Mouse (Mus musculus) stomach, adult 2 months (tissue): ENCODE results near the gene 9430097D07Rik. TPM values are rescaled to one million over a fixed set of nuclear protein-coding genes. Genes with fewer than 3 reads are reported as not detected.

Experiments
- polyA plus RNA-seq: library from polyadenylated mRNA; depleted of rRNA; stranded (reverse); fragments of >200 nt; gene quantifications from 2 replicates; pipeline ENCODE4 v1.2.3, GENCODE M21; 2012; rRNA removed

9430097D07Rik gene
- polyA plus RNA-seq, result not detected in 2 replicates

GRCm38 (mm10) chr2:32575586-32576160 lies at the start of gene 9430097D07Rik:
Gene 9430097D07Rik, minus strand, starts transcription at chr2:32575684.

GRCm38 (mm10) chr2:32621517-32621859 lies 46.0 kb upstream of the 9430097D07Rik start, which contains the start of gene Ak1:
Gene Ak1, plus strand, starts transcription at chr2:32621758.

GRCm38 (mm10) chr2:32599409-32599808 lies 23.9 kb upstream of the 9430097D07Rik start, which contains the start of gene St6galnac6:
Gene St6galnac6, plus strand, starts transcription at chr2:32599709.

GRCm38 (mm10) chr2:32586871-32587351 lies 11.4 kb upstream of the 9430097D07Rik start, which contains the start of gene St6galnac4:
Gene St6galnac4, plus strand, starts transcription at chr2:32587095.

GRCm38 (mm10) chr2:32574497-32574896 lies 987 bp downstream of the 9430097D07Rik start, which contains the start of gene Pip5kl1:
Gene Pip5kl1, plus strand, starts transcription at chr2:32574797.

GRCm38 (mm10) chr2:32570698-32571494 lies 4.6 kb downstream of the 9430097D07Rik start, which contains the start of gene Dpm2:
Gene Dpm2, plus strand, starts transcription at chr2:32570858.

GRCm38 (mm10) chr2:32534733-32535471 lies 40.6 kb downstream of the 9430097D07Rik start, which contains the start of gene Fam102a:
Gene Fam102a, plus strand, starts transcription at chr2:32535332.

Other genes with a start within 250 kb of the 9430097D07Rik start
- 89.3 and 95.4 TPM in 2 replicates for gene Ciz1, start 223.4 kb downstream of the 9430097D07Rik start, polyA plus RNA-seq
- 52.3 and 67.7 TPM in 2 replicates for gene Dnm1, start 222.3 kb downstream of the 9430097D07Rik start, polyA plus RNA-seq
- 181 and 277 TPM in 2 replicates for gene 1110008P14Rik, start 193.7 kb downstream of the 9430097D07Rik start, polyA plus RNA-seq
- 3.1 and 5.2 TPM in 2 replicates for gene Lcn2, start 187.4 kb downstream of the 9430097D07Rik start, polyA plus RNA-seq
- 10.3 and 18.3 TPM in 2 replicates for gene Ptges2, start 179.8 kb downstream of the 9430097D07Rik start, polyA plus RNA-seq
- 1.9 and 2.8 TPM in 2 replicates for gene Naif1, start 125.2 kb downstream of the 9430097D07Rik start, polyA plus RNA-seq
- 6.2 and 11.1 TPM in 2 replicates for gene Slc25a25, start 124.2 kb downstream of the 9430097D07Rik start, polyA plus RNA-seq
- 43.7 and 54.8 TPM in 2 replicates for gene Fam102a, start 40.4 kb downstream of the 9430097D07Rik start, polyA plus RNA-seq
- gene Dpm2, start 4.8 kb downstream of the 9430097D07Rik start, polyA plus RNA-seq, result 86.8 and 96.2 TPM in 2 replicates
- 0.16 and 0.27 TPM in 2 replicates for gene Pip5kl1, start 887 bp downstream of the 9430097D07Rik start, polyA plus RNA-seq
- 5.9 and 7.3 TPM in 2 replicates for gene St6galnac4, start 11.4 kb upstream of the 9430097D07Rik start, polyA plus RNA-seq
- gene St6galnac6, start 24.0 kb upstream of the 9430097D07Rik start, polyA plus RNA-seq, result 11.4 and 25.4 TPM in 2 replicates
- 29.4 and 34.1 TPM in 2 replicates for gene Ak1, start 46.1 kb upstream of the 9430097D07Rik start, polyA plus RNA-seq
- 54.6 and 61.2 TPM in 2 replicates for gene Eng, start 70.9 kb upstream of the 9430097D07Rik start, polyA plus RNA-seq
- gene Fpgs, start 128.5 kb upstream of the 9430097D07Rik start, polyA plus RNA-seq, result 50.8 and 58.7 TPM in 2 replicates
- gene Cdk9, start 137.4 kb upstream of the 9430097D07Rik start, polyA plus RNA-seq, result 42.2 and 43.4 TPM in 2 replicates
- 7.9 and 8.4 TPM in 2 replicates for gene Sh2d3c, start 145.4 kb upstream of the 9430097D07Rik start, polyA plus RNA-seq
- 0.15 TPM in 1 of 2 replicates, not detected in the other for gene 6330409D20Rik, start 165.3 kb upstream of the 9430097D07Rik start, polyA plus RNA-seq
- 45.8 and 55.4 TPM in 2 replicates for gene Tor2a, start 181.6 kb upstream of the 9430097D07Rik start, polyA plus RNA-seq
- gene Ttc16, start 199.9 kb upstream of the 9430097D07Rik start, polyA plus RNA-seq, result 0.16 and 0.66 TPM in 2 replicates
- gene Ptrh1, start 200.1 kb upstream of the 9430097D07Rik start, polyA plus RNA-seq, result 15.0 and 18.2 TPM in 2 replicates
- gene Cfap157, start 208.7 kb upstream of the 9430097D07Rik start, polyA plus RNA-seq, result not detected in 2 replicates